Mouse (Mus musculus) cortical plate, adult 2 months (tissue): Measurements from ENCODE around the gene Iqcf6. TPM values are rescaled to one million over a fixed set of nuclear protein-coding genes. Genes with fewer than 3 reads are reported as not detected.
"Not testable (repeated sequence)": the region's sequence is repeated elsewhere in the genome, so short reads cannot be mapped to it uniquely, and the experiment has no call there.

ENCODE experiments used
- H3K27ac ChIP-seq: fragments of 200-500 bp; 2 replicates; pipeline ENCODE4 v1.5.1; 2012; ENCODE audit warnings: low read length, control low read depth, inconsistent platforms; ENCODE audit not compliant: insufficient read depth
- H3K4me1 ChIP-seq: fragments of 200-500 bp; 2 replicates; pipeline ENCODE4 v1.6.1; 2011; ENCODE audit warnings: low read length; ENCODE audit not compliant: control insufficient read depth, insufficient read depth
- H3K4me3 ChIP-seq: fragments of 200-500 bp; 2 replicates; pipeline ENCODE4 v1.5.1; 2011; ENCODE audit warnings: mild to moderate bottlenecking, low read length, control low read depth; ENCODE audit not compliant: insufficient read depth
- CTCF ChIP-seq: fragments of 200-500 bp; IDR thresholded peaks from 2 replicates; pipeline ENCODE4 v1.5.1; 2011; ENCODE audit warnings: mild to moderate bottlenecking, control low read depth, low read length; ENCODE audit not compliant: insufficient read depth; ENCODE audit errors: extremely low read depth
- POLR2A ChIP-seq: fragments of 200-500 bp; IDR thresholded peaks from 2 replicates; pipeline ENCODE4 v1.6.1; 2011; ENCODE audit warnings: mild to moderate bottlenecking, low read length, control low read depth; ENCODE audit not compliant: insufficient read depth; ENCODE audit errors: extremely low read depth
- polyA plus RNA-seq: library from polyadenylated mRNA; depleted of rRNA; stranded (reverse); fragments of >200 nt; gene quantifications from 2 replicates; pipeline ENCODE4 v1.2.3, GENCODE M21; 2012; rRNA removed

Gene Iqcf6
- not detected in 2 replicates for polyA plus RNA-seq

- no peak within 1 kb of the TSS for H3K4me3 ChIP-seq
- TF ChIP-seq POLR2A (no peak), CTCF (no peak)
- H3K27ac ChIP-seq: no peak within 1 kb of the TSS
- no peaks in the 10 kb centered on the region for H3K4me1 ChIP-seq
These were observed at the start of gene Iqcf6 for GRCm38 (mm10) chr9:106626282-106626681. TSS of gene Iqcf6 (plus strand) at chr9:106626582.

GRCm38 (mm10) chr9:106580016-106580415 is 46.4 kb upstream of the Iqcf6 start:
- no peak overlapping the region for H3K4me3 ChIP-seq
- no peak for TF ChIP-seq POLR2A
- no peak for TF ChIP-seq CTCF
- H3K4me1 ChIP-seq: peaks cover 3% of the 10 kb centered on the region; the same call in 1 of the 2 replicates
- H3K27ac ChIP-seq: peak overlapping the region; percentile 55; the same call in 1 of the 2 replicates

GRCm38 (mm10) chr9:106582552-106582951 is 43.8 kb upstream of the Iqcf6 start:
- Histone ChIP-seq H3K27ac (no peak overlapping the region), H3K4me1 (peaks cover 2% of the 10 kb centered on the region; the same call in 1 of the 2 replicates), H3K4me3 (no peak overlapping the region)
- TF ChIP-seq CTCF: no peak
- no peak for TF ChIP-seq POLR2A

GRCm38 (mm10) chr9:106592158-106592557 is 34.2 kb upstream of the Iqcf6 start:
- H3K27ac ChIP-seq: no peak overlapping the region
- H3K4me3 ChIP-seq: no peak overlapping the region
- no peak for TF ChIP-seq POLR2A
- TF ChIP-seq CTCF: no peak
- H3K4me1 ChIP-seq: no peaks in the 10 kb centered on the region; the same call in 1 of the 2 replicates

- H3K4me3 ChIP-seq, H3K4me1 ChIP-seq: not testable (repeated sequence)
- peak overlapping the region; percentile 38; the same call in 1 of the 2 replicates for H3K27ac ChIP-seq
These were observed 31.0 kb upstream of the Iqcf6 start for GRCm38 (mm10) chr9:106595402-106595801.

GRCm38 (mm10) chr9:106595836-106596235 is 30.5 kb upstream of the Iqcf6 start:
- Histone ChIP-seq H3K27ac (peak overlapping the region; percentile 38; the same call in 1 of the 2 replicates), H3K4me3 (no peak overlapping the region), H3K4me1 (no peaks in the 10 kb centered on the region; the same call in 1 of the 2 replicates)
- TF ChIP-seq POLR2A: no peak
- TF ChIP-seq CTCF: no peak

GRCm38 (mm10) chr9:106598466-106598865 is 27.9 kb upstream of the Iqcf6 start:
- no peak overlapping the region for H3K27ac ChIP-seq
- H3K4me1 ChIP-seq: no peaks in the 10 kb centered on the region; the same call in 1 of the 2 replicates
- TF ChIP-seq CTCF: 0 out of 2 replicates have a peak, but pooled peaks have one; percentile 1
- TF ChIP-seq POLR2A: no peak
- H3K4me3 ChIP-seq: no peak overlapping the region

GRCm38 (mm10) chr9:106600546-106600945 is 25.8 kb upstream of the Iqcf6 start:
- TF ChIP-seq CTCF (peak; percentile 86), POLR2A (no peak)
- Histone ChIP-seq H3K27ac (no peak overlapping the region), H3K4me3 (no peak overlapping the region), H3K4me1 (no peaks in the 10 kb centered on the region; the same call in 1 of the 2 replicates)

- H3K27ac ChIP-seq: no peak overlapping the region
- no peak overlapping the region for H3K4me3 ChIP-seq
- peaks cover 7% of the 10 kb centered on the region for H3K4me1 ChIP-seq
- TF ChIP-seq CTCF: no peak
- TF ChIP-seq POLR2A: no peak
These were observed 15.7 kb upstream of the Iqcf6 start for GRCm38 (mm10) chr9:106610727-106611126.

- H3K27ac ChIP-seq: no peak overlapping the region
- TF ChIP-seq CTCF (no peak), POLR2A (no peak)
- peaks cover 7% of the 10 kb centered on the region for H3K4me1 ChIP-seq
- H3K4me3 ChIP-seq: no peak overlapping the region
These were observed 12.4 kb upstream of the Iqcf6 start for GRCm38 (mm10) chr9:106613951-106614350.

- Histone ChIP-seq H3K4me1 (peaks cover 7% of the 10 kb centered on the region), H3K4me3 (no peak overlapping the region), H3K27ac (no peak overlapping the region)
- TF ChIP-seq CTCF: no peak
- TF ChIP-seq POLR2A: no peak
These were observed 11.8 kb upstream of the Iqcf6 start for GRCm38 (mm10) chr9:106614616-106615015.
